Mouse (Mus musculus): ENCODE data around the gene Vat1. TPM values are rescaled to one million over a fixed set of nuclear protein-coding genes. Genes with fewer than 3 reads are reported as not detected.
"Not testable (repeated sequence)": the region's sequence is repeated elsewhere in the genome, so short reads cannot be mapped to it uniquely, and the experiment has no call there.

The Vat1 gene
- polyA plus RNA-seq, 1 experiment from 2014 or later = 8.8 TPM

- Histone ChIP-seq H3K4me1 (replicated peaks) (peaks cover 56% of the 10 kb centered on the region), H3K4me3 (replicated peaks) (no peak overlapping the region), H3K9ac (0 out of 2 replicates have a peak overlapping the region, but pooled peaks have one; percentile 33), H3K4me2 (no peak overlapping the region), H3K9me3 (replicated peaks) (no peaks in the 10 kb centered on the region), H3K36me3 (peaks cover 10% of the 10 kb centered on the region), H3K27me3 (no peaks in the 10 kb centered on the region), H3K27ac (no peak overlapping the region)
- ATAC-seq (ENCODE audit: low read depth) = no peak
- DNase-seq = no peak
- WGBS (ENCODE audit: insufficient replicate concordance) = 54% methylated on average over 10 of the region's 10 CpGs
These were observed 13.8 kb downstream of the Vat1 start for GRCm38 (mm10) chr11:101452093-101452774.

GRCm38 (mm10) chr11:101451536-101451935 is 14.5 kb downstream of the Vat1 start:
- DNase-seq (no peak), ATAC-seq (ENCODE audit: low read depth) (no peak)
- no peaks in the 10 kb centered on the region for H3K27me3 ChIP-seq
- no peak overlapping the region for H3K4me3 ChIP-seq (replicated peaks)
- H3K36me3 ChIP-seq = peaks cover 4% of the 10 kb centered on the region
- H3K4me2 ChIP-seq = no peak overlapping the region
- 84% methylated on average over 10 of the region's 10 CpGs for WGBS (ENCODE audit: insufficient replicate concordance)
- peak overlapping the region; percentile 15; the same call in 1 of the 2 replicates for H3K27ac ChIP-seq
- H3K4me1 ChIP-seq (replicated peaks) = peaks cover 56% of the 10 kb centered on the region
- no peaks in the 10 kb centered on the region for H3K9me3 ChIP-seq (replicated peaks)
- no peak overlapping the region for H3K9ac ChIP-seq

GRCm38 (mm10) chr11:101450394-101450793 is 15.6 kb downstream of the Vat1 start:
- Histone ChIP-seq H3K27ac (no peak overlapping the region), H3K36me3 (peaks cover 9% of the 10 kb centered on the region), H3K9ac (no peak overlapping the region), H3K4me3 (replicated peaks) (no peak overlapping the region), H3K27me3 (no peaks in the 10 kb centered on the region), H3K4me1 (replicated peaks) (peaks cover 52% of the 10 kb centered on the region), H3K4me2 (peak overlapping the region; percentile 79; the same call in 1 of the 2 replicates), H3K9me3 (replicated peaks) (no peaks in the 10 kb centered on the region)
- DNase-seq (peak; percentile 42), ATAC-seq (ENCODE audit: low read depth) (no peak)
- 84% methylated on average over 3 of the region's 3 CpGs for WGBS (ENCODE audit: insufficient replicate concordance)

- Histone ChIP-seq H3K4me1 (replicated peaks) (peaks cover 57% of the 10 kb centered on the region), H3K27ac (peak overlapping the region; percentile 96), H3K4me2 (peak overlapping the region; percentile 79), H3K9ac (peak overlapping the region; percentile 86), H3K36me3 (peaks cover 17% of the 10 kb centered on the region), H3K4me3 (replicated peaks) (peak overlapping the region; percentile 83)
- DNase-seq; H3K27me3 ChIP-seq; H3K9me3 ChIP-seq (replicated peaks); ATAC-seq (ENCODE audit: low read depth): not testable (repeated sequence)
- WGBS (ENCODE audit: insufficient replicate concordance) = 69% methylated on average over 4 of the region's 4 CpGs
These were observed 16.4 kb downstream of the Vat1 start for GRCm38 (mm10) chr11:101449596-101449995.

GRCm38 (mm10) chr11:101448899-101449298 is 17.1 kb downstream of the Vat1 start:
- H3K27me3 ChIP-seq = no peaks in the 10 kb centered on the region
- DNase-seq (no peak), ATAC-seq (ENCODE audit: low read depth) (peak; percentile 44)
- WGBS (ENCODE audit: insufficient replicate concordance) = 37% methylated on average over 4 of the region's 4 CpGs
- peaks cover 24% of the 10 kb centered on the region for H3K36me3 ChIP-seq
- H3K9ac ChIP-seq = peak overlapping the region; percentile 86
- H3K27ac ChIP-seq = peak overlapping the region; percentile 96
- H3K4me3 ChIP-seq (replicated peaks) = peak overlapping the region; percentile 83
- H3K4me1 ChIP-seq (replicated peaks) = peaks cover 64% of the 10 kb centered on the region
- no peaks in the 10 kb centered on the region for H3K9me3 ChIP-seq (replicated peaks)
- H3K4me2 ChIP-seq = peak overlapping the region; percentile 79

- DNase-seq (peak; percentile 85), ATAC-seq (ENCODE audit: low read depth) (peak; percentile 90)
- 3% methylated on average over 10 of the region's 10 CpGs for WGBS (ENCODE audit: insufficient replicate concordance)
These were observed 17.7 kb downstream of the Vat1 start, which contains the start of gene Ifi35 for GRCm38 (mm10) chr11:101448274-101448746. Ifi35 (plus strand) TSS chr11:101448407.

GRCm38 (mm10) chr11:101447786-101448185 is 18.2 kb downstream of the Vat1 start:
- peak overlapping the region; percentile 83 for H3K4me3 ChIP-seq (replicated peaks)
- H3K9me3 ChIP-seq (replicated peaks) = no peaks in the 10 kb centered on the region
- no peak for ATAC-seq (ENCODE audit: low read depth)
- H3K4me2 ChIP-seq = peak overlapping the region; percentile 79
- H3K27me3 ChIP-seq = no peaks in the 10 kb centered on the region
- H3K27ac ChIP-seq = peak overlapping the region; percentile 96
- peaks cover 31% of the 10 kb centered on the region for H3K36me3 ChIP-seq
- H3K4me1 ChIP-seq (replicated peaks) = peaks cover 75% of the 10 kb centered on the region
- 73% methylated on average over 5 of the region's 5 CpGs for WGBS (ENCODE audit: insufficient replicate concordance)
- no peak for DNase-seq
- peak overlapping the region; percentile 86; the same call in 1 of the 2 replicates for H3K9ac ChIP-seq

More at GRCm38 (mm10) chr11:101448274-101448746, 17.7 kb downstream of the Vat1 start, which contains the start of gene Ifi35:
- Histone ChIP-seq H3K4me2 (peak within 1 kb of the TSS; percentile 79), H3K4me1 (replicated peaks) (peaks cover 70% of the 10 kb centered on the region), H3K27ac (peak within 1 kb of the TSS; percentile 96), H3K36me3 (peaks cover 29% of the 10 kb centered on the region), H3K9ac (peak within 1 kb of the TSS; percentile 86), H3K4me3 (replicated peaks) (peak within 1 kb of the TSS; percentile 83), H3K27me3 (no peaks in the 10 kb centered on the region), H3K9me3 (replicated peaks) (no peaks in the 10 kb centered on the region)

- not testable (repeated sequence) for DNase-seq; H3K4me2 ChIP-seq; H3K9me3 ChIP-seq (replicated peaks); H3K27me3 ChIP-seq; ATAC-seq (ENCODE audit: low read depth); H3K4me3 ChIP-seq (replicated peaks); H3K9ac ChIP-seq
- peak overlapping the region; percentile 40; the same call in 1 of the 2 replicates for H3K27ac ChIP-seq
- H3K36me3 ChIP-seq = peaks cover 31% of the 10 kb centered on the region
- WGBS (ENCODE audit: insufficient replicate concordance) = 79% methylated on average over 8 of the region's 8 CpGs
- peaks cover 66% of the 10 kb centered on the region for H3K4me1 ChIP-seq (replicated peaks)
These were observed 19.2 kb downstream of the Vat1 start for GRCm38 (mm10) chr11:101446860-101447259.

- Histone ChIP-seq H3K27ac (peak overlapping the region; percentile 40), H3K4me2 (no peak overlapping the region), H3K36me3 (peaks cover 31% of the 10 kb centered on the region), H3K4me3 (replicated peaks) (no peak overlapping the region), H3K9me3 (replicated peaks) (no peaks in the 10 kb centered on the region), H3K4me1 (replicated peaks) (peaks cover 61% of the 10 kb centered on the region), H3K27me3 (no peaks in the 10 kb centered on the region), H3K9ac (no peak overlapping the region)
- WGBS (ENCODE audit: insufficient replicate concordance) = 69% methylated on average over 1 of the region's 1 CpGs
- no peak for DNase-seq
- ATAC-seq (ENCODE audit: low read depth) = no peak
These were observed 19.7 kb downstream of the Vat1 start for GRCm38 (mm10) chr11:101446319-101446718.

- Histone ChIP-seq H3K9me3 (replicated peaks) (no peaks in the 10 kb centered on the region), H3K27ac (peak overlapping the region; percentile 87), H3K9ac (peak overlapping the region; percentile 93), H3K36me3 (peaks cover 31% of the 10 kb centered on the region), H3K4me3 (replicated peaks) (peak overlapping the region; percentile 85), H3K27me3 (no peaks in the 10 kb centered on the region), H3K4me2 (peak overlapping the region; percentile 72), H3K4me1 (replicated peaks) (peaks cover 33% of the 10 kb centered on the region)
- no peak for DNase-seq
- 1% methylated on average over 14 of the region's 14 CpGs for WGBS (ENCODE audit: insufficient replicate concordance)
- ATAC-seq (ENCODE audit: low read depth) = no peak
These were observed 23.3 kb downstream of the Vat1 start for GRCm38 (mm10) chr11:101442760-101443159.

- Histone ChIP-seq H3K4me2 (peak within 1 kb of the TSS; percentile 72), H3K27me3 (no peaks in the 10 kb centered on the region), H3K4me3 (replicated peaks) (peak within 1 kb of the TSS; percentile 85), H3K4me1 (replicated peaks) (peaks cover 28% of the 10 kb centered on the region), H3K9ac (peak within 1 kb of the TSS; percentile 93), H3K36me3 (peaks cover 31% of the 10 kb centered on the region), H3K27ac (peak within 1 kb of the TSS; percentile 87), H3K9me3 (replicated peaks) (no peaks in the 10 kb centered on the region)
- ATAC-seq (ENCODE audit: low read depth) = peak; percentile 98
- peak; percentile 99 for DNase-seq
- WGBS (ENCODE audit: insufficient replicate concordance) = under 1% methylated on average over 42 of the region's 42 CpGs
These were observed 23.8 kb downstream of the Vat1 start, which contains the start of gene Rpl27 for GRCm38 (mm10) chr11:101442127-101442693. Rpl27 (plus strand) TSS chr11:101442298.
